Comparison of ENCODE assay signal across 8 mouse cellular contexts in genomic region chr3:88532299-88532674, GRCm38 (mm10). TPM values are rescaled to one million over a fixed set of nuclear protein-coding genes. Genes with fewer than 3 reads are reported as not detected.
DNase-seq lines count a peak whose midpoint lies in the region; ATAC-seq and TF ChIP-seq lines count a peak whose summit lies in the region.

Gene Mex3a (plus strand): TSS chr3:88532395.

- TF ChIP-seq RAD21 in CH12.LX (IDR thresholded peaks at IDR 0.05; ENCODE audit: low read depth, low read length): no peak

- H3K9me3 ChIP-seq in heart, embryonic 12.5 days (replicated peaks): no peaks in the 10 kb centered on the region
- H3K9me3 ChIP-seq in CH12.LX (replicated peaks; ENCODE audit: low read length): no peaks in the 10 kb centered on the region
- H3K9me3 ChIP-seq in forebrain, embryonic 11.5 days (ENCODE audit: control insufficient read depth, low read length): no peaks in the 10 kb centered on the region
- H3K9me3 ChIP-seq in liver, embryonic 12.5 days (replicated peaks): no peaks in the 10 kb centered on the region

- TF ChIP-seq POLR2A in CH12.LX (IDR thresholded peaks at IDR 0.05; ENCODE audit: low read depth, low read length): no peak

- 7% methylated on average over 24 of the region's 31 CpGs for WGBS in heart, embryonic 12.5 days
- 2% methylated on average over 17 of the region's 31 CpGs for WGBS in forebrain, embryonic 11.5 days
- WGBS in liver, embryonic 12.5 days (ENCODE audit: insufficient replicate concordance): 1% methylated on average over 11 of the region's 31 CpGs

- H3K27me3 ChIP-seq in heart, embryonic 12.5 days (replicated peaks): no peaks in the 10 kb centered on the region
- peaks cover 9% of the 10 kb centered on the region for H3K27me3 ChIP-seq in CH12.LX (replicated peaks)
- H3K27me3 ChIP-seq in forebrain, embryonic 11.5 days (ENCODE audit: control insufficient read depth, insufficient read depth, low read length): no peaks in the 10 kb centered on the region
- H3K27me3 ChIP-seq in liver, embryonic 12.5 days (replicated peaks): peaks cover 22% of the 10 kb centered on the region

- ATAC-seq in heart, embryonic 12.5 days (ENCODE audit: insufficient number of reproducible peaks, low FRiP score): no peak
- ATAC-seq in forebrain, embryonic 11.5 days (replicated peaks; ENCODE audit: low FRiP score): no peak; the same call in 1 of the 2 replicates
- ATAC-seq in liver, embryonic 12.5 days: no peak

- dilution Hi-C loops in CH12.LX (cut with MboI; ENCODE audit: extremely low pct_ligation_motif_present, extremely low pct_unique_long_range_greater_than_20kb, low sequenced_read_pairs): no loop called here

- H3K27ac ChIP-seq in heart, embryonic 12.5 days (ENCODE audit: poor library complexity, severe bottlenecking): peak within 1 kb of the TSS; percentile 95
- H3K27ac ChIP-seq in CH12.LX (ENCODE audit: insufficient read depth, low read depth): peak within 1 kb of the TSS; percentile 26; the same call in 1 of the 2 replicates
- H3K27ac ChIP-seq in forebrain, embryonic 11.5 days (ENCODE audit: low read depth, low read length): peak within 1 kb of the TSS; percentile 99
- H3K27ac ChIP-seq in liver, embryonic 12.5 days: peak within 1 kb of the TSS; percentile 87

- H3K4me2 ChIP-seq in heart, embryonic 12.5 days: peak within 1 kb of the TSS; percentile 88
- H3K4me2 ChIP-seq in CH12.LX (ENCODE audit: insufficient read depth, low read depth, poor library complexity, severe bottlenecking): peak within 1 kb of the TSS; percentile 90
- peak within 1 kb of the TSS; percentile 91 for H3K4me2 ChIP-seq in forebrain, embryonic 11.5 days (ENCODE audit: low read depth, low read length, severe bottlenecking)
- peak within 1 kb of the TSS; percentile 99 for H3K4me2 ChIP-seq in liver, embryonic 12.5 days

- peak within 1 kb of the TSS; percentile 83 for H3K4me3 ChIP-seq in heart, embryonic 12.5 days
- H3K4me3 ChIP-seq in CH12.LX (replicated peaks in 1 of 3; ENCODE audit: low read depth in 2 of 3, low read length in 2 of 3, poor library complexity in 1 of 3): peak within 1 kb of the TSS; percentile 59 to 84 (median 79)
- H3K4me3 ChIP-seq in forebrain, embryonic 11.5 days (ENCODE audit: low read depth, low read length): peak within 1 kb of the TSS; percentile 96
- H3K4me3 ChIP-seq in liver, embryonic 12.5 days: peak within 1 kb of the TSS; percentile 74

- in situ Hi-C loops in CH12.LX (cut with MboI; ENCODE audit: low pct_ligation_motif_present, low pct_unique_long_range_greater_than_20kb, low sequenced_read_pairs): no loop called here

- H3K79me2 ChIP-seq in CH12.LX (replicated peaks; ENCODE audit: control insufficient read depth, extremely low read depth, insufficient read depth, poor library complexity, severe bottlenecking): no peaks in the 10 kb centered on the region

- peak within 1 kb of the TSS; percentile 97 for H3K9ac ChIP-seq in heart, embryonic 12.5 days
- H3K9ac ChIP-seq in CH12.LX (ENCODE audit: insufficient read depth, low read depth): peak within 1 kb of the TSS; percentile 95
- H3K9ac ChIP-seq in forebrain, embryonic 11.5 days (ENCODE audit: low read length): peak within 1 kb of the TSS; percentile 100
- H3K9ac ChIP-seq in liver, embryonic 12.5 days: peak within 1 kb of the TSS; percentile 81

- no peak for TF ChIP-seq EP300 in CH12.LX (IDR thresholded peaks at IDR 0.05; ENCODE audit: low read length)

- no peak for DNase-seq in heart, adult 18-20 months
- DNase-seq in CH12.LX (ENCODE audit: extremely low read depth): no peak
- no peak for DNase-seq in forebrain, embryonic 11.5 days (ENCODE audit: low spot score)
- DNase-seq in urinary bladder, adult 18-20 months (ENCODE audit: low spot score in 2 of 2): no peak
- no peak for DNase-seq in right cerebral cortex, postnatal 36 days (ENCODE audit: low spot score in 2 of 2)
- no peak for DNase-seq in layer of hippocampus, adult 9-10 months (ENCODE audit: low spot score)

- H3K4me1 ChIP-seq in heart, embryonic 12.5 days (replicated peaks): peaks cover 70% of the 10 kb centered on the region
- peaks cover 20 to 47% of the 10 kb centered on the region in 2 experiments for H3K4me1 ChIP-seq in CH12.LX (ENCODE audit: control insufficient read depth in 1 of 2, insufficient read depth in 2 of 2)
- H3K4me1 ChIP-seq in forebrain, embryonic 11.5 days (replicated peaks; ENCODE audit: control insufficient read depth, insufficient read depth, low read length): peaks cover 43% of the 10 kb centered on the region
- H3K4me1 ChIP-seq in liver, embryonic 12.5 days: peaks cover 91% of the 10 kb centered on the region

- TF ChIP-seq CTCF in CH12.LX (conservative IDR thresholded peaks at IDR 0.05 in 1 of 2, IDR thresholded peaks at IDR 0.05 in 1 of 2; ENCODE audit: low read depth in 2 of 2, low read length in 2 of 2): no peak

- peaks cover 18% of the 10 kb centered on the region for H3K36me3 ChIP-seq in heart, embryonic 12.5 days
- H3K36me3 ChIP-seq in CH12.LX (replicated peaks in 1 of 2; ENCODE audit: control insufficient read depth in 1 of 2, insufficient read depth in 1 of 2, low read length in 1 of 2): peaks cover 11 to 30% of the 10 kb centered on the region in 2 experiments
- peaks cover 5% of the 10 kb centered on the region; the same call in 1 of the 2 replicates for H3K36me3 ChIP-seq in forebrain, embryonic 11.5 days (ENCODE audit: control insufficient read depth, insufficient read depth, low read length)
- peaks cover 6% of the 10 kb centered on the region; the same call in 1 of the 2 replicates for H3K36me3 ChIP-seq in liver, embryonic 12.5 days

TF ChIP-seq in CH12.LX, 34 proteins besides CTCF, POLR2A, EP300 and RAD21:
- TF ChIP-seq E2F4 (IDR thresholded peaks at IDR 0.05; ENCODE audit: insufficient replicate concordance, low read depth, low read length) (no peak), MAZ (IDR thresholded peaks at IDR 0.05; ENCODE audit: low read depth, low read length) (0 out of 2 replicates have a peak, but pooled peaks have one; percentile 14)
TF ChIP-seq in CH12.LX: peak in this region for 1.

RNA-seq across cellular contexts. Expression of gene Mex3a, which starts in this region (rescaled TPM):
- 11.8 and 13.9 TPM in 2 replicates for polyA plus RNA-seq in heart, embryonic 12.5 days (2016; fragmentation: Nextera tagmentation; extraction: Ambion mirVana)
- under 1 TPM; 0.26 to 0.35 TPM for total RNA-seq in heart, adult 18-20 months (2021)
- total RNA-seq in CH12.LX (2012; rRNA removed) (3.4 and 4.9 TPM in 2 replicates), CH12.LX (2014; rRNA removed) (0.86 and 1.1 TPM in 2 replicates)
- polyA plus RNA-seq in CH12.LX (2012; ENCODE audit: insufficient read length, low read depth): 2.0 and 2.5 TPM in 2 replicates
- 44.4 and 46.2 TPM in 2 replicates for polyA plus RNA-seq in forebrain, embryonic 11.5 days (2014; fragmentation: Nextera tagmentation; extraction: Ambion mirVana)
- 2.8 and 3.1 TPM in 2 replicates for polyA plus RNA-seq in liver, embryonic 12.5 days (2016; fragmentation: Nextera tagmentation; extraction: Ambion mirVana)

Comparison
In these comparisons a context has a peak if more than half of its experiments do, and no peak if none do; other contexts are left out.
1. H3K27ac ChIP-seq: peak in every context shown above with its lines; median percentile 99 in forebrain, embryonic 11.5 days; 95 in heart, embryonic 12.5 days; 87 in liver, embryonic 12.5 days; 26 in CH12.LX.